8 mouse cellular contexts compared by ENCODE assay signal in the genomic region with DNA sequence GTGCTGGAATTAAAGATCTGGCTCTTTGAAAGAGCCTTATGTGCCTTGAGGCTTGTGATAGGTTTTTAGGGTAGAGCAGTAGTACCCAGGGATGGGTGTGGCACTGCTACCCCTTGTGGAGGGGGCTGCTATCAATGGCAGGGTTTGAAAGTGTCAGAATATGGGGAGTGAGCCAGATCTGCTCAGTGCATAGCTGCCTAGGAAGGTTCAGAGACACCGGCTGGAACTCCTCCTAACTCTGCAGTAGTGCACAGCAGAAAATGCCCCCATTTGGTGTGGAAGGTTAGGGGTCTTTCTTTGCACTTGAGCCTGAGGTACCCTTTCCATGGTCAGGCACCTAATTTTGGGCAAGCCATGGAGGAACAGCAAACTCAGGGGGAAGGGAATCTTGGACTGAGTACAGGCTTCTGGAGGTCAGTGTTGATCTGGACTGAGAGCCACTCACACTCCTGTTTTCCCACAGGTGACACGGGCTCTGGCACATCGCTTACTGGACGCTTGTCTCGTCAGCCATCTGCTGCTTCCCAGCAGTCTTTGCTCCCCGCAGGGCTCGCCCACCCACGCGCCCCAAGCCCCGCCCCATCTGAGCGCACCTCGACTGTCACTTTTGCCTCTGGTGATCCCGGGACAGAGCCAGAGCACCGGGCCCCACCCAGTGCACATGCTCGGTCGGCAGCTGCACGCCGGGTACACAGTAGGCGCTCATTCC. TPM values are rescaled to one million over a fixed set of nuclear protein-coding genes. Genes with fewer than 3 reads are reported as not detected.
A peak's percentile ranks its signal among the peaks of the same experiment; 100 is the strongest.
DNase-seq lines count a peak whose midpoint lies in the region; ATAC-seq and TF ChIP-seq lines count a peak whose summit lies in the region.

No protein-coding gene starts in this region.

- H3K9me3 ChIP-seq in hindbrain, postnatal 0 days (ENCODE audit: low read length) = no peaks in the 10 kb centered on the region
- H3K9me3 ChIP-seq in midbrain, embryonic 15.5 days = no peaks in the 10 kb centered on the region

- no peaks in the 10 kb centered on the region for H3K27me3 ChIP-seq in hindbrain, postnatal 0 days (ENCODE audit: insufficient read depth, low read length)
- no peaks in the 10 kb centered on the region for H3K27me3 ChIP-seq in midbrain, embryonic 15.5 days (replicated peaks)

- H3K4me2 ChIP-seq in hindbrain, postnatal 0 days (ENCODE audit: low read depth, low read length) = peak overlapping the region; percentile 72
- H3K4me2 ChIP-seq in midbrain, embryonic 15.5 days = peak overlapping the region; percentile 75

- H3K9ac ChIP-seq in hindbrain, postnatal 0 days (replicated peaks; ENCODE audit: low read length) = peak overlapping the region; percentile 51
- H3K9ac ChIP-seq in midbrain, embryonic 15.5 days = peak overlapping the region; percentile 51

- peaks cover 18% of the 10 kb centered on the region for H3K36me3 ChIP-seq in hindbrain, postnatal 0 days (ENCODE audit: insufficient read depth, low read length)
- 0 out of 2 replicates have a peak, but pooled peaks cover 11% of the 10 kb centered on the region for H3K36me3 ChIP-seq in midbrain, embryonic 15.5 days (replicated peaks)

- TF ChIP-seq CTCF in hindbrain, postnatal 0 days (IDR thresholded peaks at IDR 0.05; ENCODE audit: low read depth) = no peak

- ATAC-seq in hindbrain, postnatal 0 days = peak; percentile 77
- ATAC-seq in midbrain, embryonic 15.5 days (replicated peaks) = peak; percentile 86

- H3K27ac ChIP-seq in hindbrain, postnatal 0 days = no peak overlapping the region
- H3K27ac ChIP-seq in midbrain, embryonic 15.5 days = no peak overlapping the region

- WGBS in hindbrain, postnatal 0 days = 8% methylated on average over 19 of the region's 19 CpGs
- 6% methylated on average over 19 of the region's 19 CpGs for WGBS in midbrain, embryonic 15.5 days

- DNase-seq in layer of hippocampus, adult 11-12 months (ENCODE audit: low spot score) = peak; percentile 33
- no peak for DNase-seq in layer of hippocampus, adult 9-10 months (ENCODE audit: low spot score)
- peak; percentile 57 to 70 for DNase-seq in cerebellum, postnatal 25 days
- peak; percentile 45 for DNase-seq in gastrocnemius, postnatal 10 days
- DNase-seq in hindbrain, postnatal 0 days (ENCODE audit: low spot score) = peak; percentile 53
- peak; percentile 83 for DNase-seq in liver
- DNase-seq in spleen, postnatal 4 days (ENCODE audit: low spot score in 2 of 2) = peak; percentile 59 to 80

- H3K4me1 ChIP-seq in hindbrain, postnatal 0 days (ENCODE audit: insufficient read depth, low read length) = no peaks in the 10 kb centered on the region
- H3K4me1 ChIP-seq in midbrain, embryonic 15.5 days = peaks cover 10% of the 10 kb centered on the region; the same call in 1 of the 2 replicates

- peak overlapping the region; percentile 41 for H3K4me3 ChIP-seq in hindbrain, postnatal 0 days (ENCODE audit: low read length)
- peak overlapping the region; percentile 46 for H3K4me3 ChIP-seq in midbrain, embryonic 15.5 days

RNA-seq across cellular contexts. Expression of a gene that starts 42.0 kb away (rescaled TPM):
- 10 to 100 TPM; 30.8 to 36.1 TPM for total RNA-seq in gastrocnemius, postnatal 10 days (2021)
- total RNA-seq in hindbrain, postnatal 0 days (2014; rRNA removed) = 79.5 and 110 TPM in 2 replicates
- 110 and 111 TPM in 2 replicates for polyA plus RNA-seq in hindbrain, postnatal 0 days (2015; fragmentation: Nextera tagmentation; extraction: Ambion mirVana)
- 128 and 145 TPM in 2 replicates for polyA plus RNA-seq in midbrain, embryonic 15.5 days (2015; fragmentation: Nextera tagmentation; extraction: Ambion mirVana)

RNA-seq across cellular contexts. Expression of a gene that starts 45.2 kb away (rescaled TPM):
- total RNA-seq in gastrocnemius, postnatal 10 days (2021) = 1 to 10 TPM in 1 of 2 experiments, under 1 TPM in 1; 0.77 to 1.6 TPM
- 0.07 and 0.58 TPM in 2 replicates for total RNA-seq in hindbrain, postnatal 0 days (2014; rRNA removed)
- polyA plus RNA-seq in hindbrain, postnatal 0 days (2015; fragmentation: Nextera tagmentation; extraction: Ambion mirVana) = 0.39 and 1.1 TPM in 2 replicates
- 0.26 TPM in 1 of 2 replicates, not detected in the other for polyA plus RNA-seq in midbrain, embryonic 15.5 days (2015; fragmentation: Nextera tagmentation; extraction: Ambion mirVana)
